Mouse (Mus musculus) small intestine, adult 2 months (tissue): ENCODE measurements around the gene Cd180. TPM values are rescaled to one million over a fixed set of nuclear protein-coding genes. Genes with fewer than 3 reads are reported as not detected.

Experiments
- H3K27ac ChIP-seq: fragments of 200-500 bp; 2 replicates; pipeline ENCODE4 v1.5.1; 2012; ENCODE audit warnings: low read depth, low read length, control low read depth, inconsistent platforms; ENCODE audit not compliant: insufficient read depth
- H3K27me3 ChIP-seq: fragments of 200-500 bp; 2 replicates; pipeline ENCODE4 v1.6.1; 2012; ENCODE audit warnings: mild to moderate bottlenecking, moderate library complexity, low read length, inconsistent platforms; ENCODE audit not compliant: control insufficient read depth, insufficient read depth
- H3K36me3 ChIP-seq: fragments of 200-500 bp; 2 replicates; pipeline ENCODE4 v1.6.1; 2012; ENCODE audit warnings: mild to moderate bottlenecking, low read length, control low read depth, inconsistent platforms; ENCODE audit not compliant: control insufficient read depth, insufficient read depth
- H3K4me1 ChIP-seq: fragments of 200-500 bp; 2 replicates; pipeline ENCODE4 v1.6.1; 2012; ENCODE audit warnings: low read length, inconsistent platforms, mixed read lengths; ENCODE audit not compliant: control insufficient read depth, insufficient read depth, insufficient read length
- H3K4me3 ChIP-seq: fragments of 200-500 bp; 2 replicates; pipeline ENCODE4 v1.5.1; 2012; ENCODE audit warnings: low read depth, mild to moderate bottlenecking, control low read depth, inconsistent platforms, low read length, moderate library complexity
- CTCF ChIP-seq: fragments of 200-500 bp; IDR thresholded peaks from 2 replicates; pipeline ENCODE4 v1.5.1; 2012; ENCODE audit warnings: low read depth, mild to moderate bottlenecking, control low read depth, inconsistent platforms, low read length, moderate library complexity, mixed read lengths; ENCODE audit not compliant: insufficient replicate concordance, insufficient read length; ENCODE audit errors: extremely low read depth
- POLR2A ChIP-seq: fragments of 200-500 bp; IDR thresholded peaks from 2 replicates; pipeline ENCODE4 v1.6.1; 2012; ENCODE audit warnings: low read depth, mild to moderate bottlenecking, control low read depth, inconsistent platforms, low read length, moderate library complexity
- WGBS: fragments of 180-500 bp; shearing (Covaris S2); methylation state at CpG from one replicate; pipeline ENCODE4 v1.1.7; 2018; 5-methylcytosine and 5-hydroxymethylcytosine counted together
- polyA plus RNA-seq: library from polyadenylated mRNA; depleted of rRNA; stranded (reverse); fragments of >200 nt; gene quantifications from 2 replicates; pipeline ENCODE4 v1.2.3, GENCODE M21; 2012

Gene Cd180
- polyA plus RNA-seq, 1 experiment, result 0.76 TPM

- no peaks in the 10 kb centered on the region for H3K36me3 ChIP-seq
- TF ChIP-seq CTCF (no peak), POLR2A (no peak)
- 50% methylated on average over 7 of the region's 7 CpGs for WGBS
- H3K27me3 ChIP-seq, result no peaks in the 10 kb centered on the region
- 0 out of 2 replicates have a peak overlapping the region, but pooled peaks have one; percentile 14 for H3K4me3 ChIP-seq
- no peak overlapping the region; the same call in 1 of the 2 replicates for H3K27ac ChIP-seq
- peaks cover 3% of the 10 kb centered on the region; the same call in 1 of the 2 replicates for H3K4me1 ChIP-seq
Observed at GRCm38 (mm10) chr13:102695121-102695905, 2.0 kb downstream of the Cd180 start.

GRCm38 (mm10) chr13:102698335-102698734 is 5.0 kb downstream of the Cd180 start:
- H3K27ac ChIP-seq, result no peak overlapping the region

GRCm38 (mm10) chr13:102698751-102699323 is 5.5 kb downstream of the Cd180 start:
- Histone ChIP-seq H3K27me3 (no peaks in the 10 kb centered on the region), H3K27ac (no peak overlapping the region), H3K4me3 (peak overlapping the region; percentile 8; the same call in 1 of the 2 replicates), H3K4me1 (no peaks in the 10 kb centered on the region; the same call in 1 of the 2 replicates), H3K36me3 (no peaks in the 10 kb centered on the region)
- WGBS, result 40% methylated on average over 14 of the region's 14 CpGs
- no peak for TF ChIP-seq CTCF
- TF ChIP-seq POLR2A, result no peak

More at GRCm38 (mm10) chr13:102698335-102698734, 5.0 kb downstream of the Cd180 start:
- 50% methylated on average over 10 of the region's 10 CpGs for whole genome bisulfite sequencing
- Histone ChIP-seq H3K4me3 (peak overlapping the region; percentile 8; the same call in 1 of the 2 replicates), H3K27me3 (no peaks in the 10 kb centered on the region), H3K36me3 (no peaks in the 10 kb centered on the region), H3K4me1 (no peaks in the 10 kb centered on the region; the same call in 1 of the 2 replicates)
- TF ChIP-seq CTCF (no peak), POLR2A (no peak)

- Histone ChIP-seq H3K4me1 (no peaks in the 10 kb centered on the region; the same call in 1 of the 2 replicates), H3K4me3 (no peak overlapping the region), H3K27ac (no peak overlapping the region), H3K27me3 (no peaks in the 10 kb centered on the region), H3K36me3 (no peaks in the 10 kb centered on the region)
- no peak for TF ChIP-seq CTCF
- no peak for TF ChIP-seq POLR2A
- WGBS, result 81% methylated on average over 5 of the region's 5 CpGs
Observed at GRCm38 (mm10) chr13:102700176-102700575, 6.8 kb downstream of the Cd180 start.

- WGBS, result 78% methylated on average over 3 of the region's 3 CpGs
- no peak overlapping the region for H3K4me3 ChIP-seq
- no peak for TF ChIP-seq CTCF
- no peak for TF ChIP-seq POLR2A
Observed at GRCm38 (mm10) chr13:102700744-102701143, 7.4 kb downstream of the Cd180 start.

GRCm38 (mm10) chr13:102716973-102717372 is 23.6 kb downstream of the Cd180 start:
- H3K4me1 ChIP-seq, result no peaks in the 10 kb centered on the region
- no peak for TF ChIP-seq POLR2A
- TF ChIP-seq CTCF, result no peak
- H3K4me3 ChIP-seq, result no peak overlapping the region
- H3K36me3 ChIP-seq, result no peaks in the 10 kb centered on the region
- H3K27ac ChIP-seq, result no peak overlapping the region
- H3K27me3 ChIP-seq, result no peaks in the 10 kb centered on the region
- WGBS, result 65% methylated on average over 1 of the region's 1 CpGs

More at GRCm38 (mm10) chr13:102700744-102701143, 7.4 kb downstream of the Cd180 start:
- no peaks in the 10 kb centered on the region for H3K27me3 ChIP-seq
- H3K4me1 ChIP-seq, result no peaks in the 10 kb centered on the region; the same call in 1 of the 2 replicates
- no peak overlapping the region for H3K27ac ChIP-seq
- no peaks in the 10 kb centered on the region for H3K36me3 ChIP-seq

GRCm38 (mm10) chr13:102725416-102725815 is 32.1 kb downstream of the Cd180 start:
- no peak for TF ChIP-seq POLR2A
- no peak for TF ChIP-seq CTCF
- H3K27ac ChIP-seq, result no peak overlapping the region
- no peaks in the 10 kb centered on the region for H3K4me1 ChIP-seq
- no peaks in the 10 kb centered on the region for H3K36me3 ChIP-seq
- no peak overlapping the region for H3K4me3 ChIP-seq
- H3K27me3 ChIP-seq, result no peaks in the 10 kb centered on the region
